Comparison of ENCODE assay signal across 14 mouse cellular contexts in genomic region chr7:123341896-123342295, GRCm38 (mm10). TPM values are rescaled to one million over a fixed set of nuclear protein-coding genes. Genes with fewer than 3 reads are reported as not detected.
DNase-seq lines count a peak whose midpoint lies in the region; ATAC-seq lines count a peak whose summit lies in the region.
"Had no signal": no experiment of that assay in that cellular context is flagged by ENCODE, and none has a peak within 500 bp of the region (broad histone marks: within the 10 kb centered on the region; RNA-seq: fewer than 3 reads in every experiment).

No protein-coding gene starts in this region.

- H3K9ac ChIP-seq in hindbrain, embryonic 16.5 days (ENCODE audit: low read depth, low read length), result no peak overlapping the region
- peak overlapping the region; percentile 7; the same call in 1 of the 2 replicates for H3K9ac ChIP-seq in heart, embryonic 11.5 days (ENCODE audit: low read depth, low read length)
- H3K9ac ChIP-seq in stomach, embryonic 14.5 days (replicated peaks; ENCODE audit: low read depth, low read length), result no peak overlapping the region
- H3K9ac ChIP-seq in neural tube, embryonic 15.5 days (replicated peaks), result no peak overlapping the region
- H3K9ac ChIP-seq: liver, embryonic 15.5 days; neural tube, embryonic 12.5 days had no signal

- H3K9me3 ChIP-seq in hindbrain, embryonic 10.5 days, result no peaks in the 10 kb centered on the region
- H3K9me3 ChIP-seq in hindbrain, embryonic 16.5 days (ENCODE audit: control insufficient read depth, low read length), result no peaks in the 10 kb centered on the region
- H3K9me3 ChIP-seq in heart, embryonic 11.5 days (replicated peaks; ENCODE audit: control insufficient read depth, low read length), result no peaks in the 10 kb centered on the region
- H3K9me3 ChIP-seq in stomach, embryonic 14.5 days (ENCODE audit: control insufficient read depth, low read depth, low read length), result no peaks in the 10 kb centered on the region
- no peaks in the 10 kb centered on the region for H3K9me3 ChIP-seq in neural tube, embryonic 15.5 days (replicated peaks)
- H3K9me3 ChIP-seq: liver, embryonic 15.5 days; neural tube, embryonic 12.5 days had no signal

- peaks cover 47% of the 10 kb centered on the region for H3K4me1 ChIP-seq in hindbrain, embryonic 10.5 days (replicated peaks)
- H3K4me1 ChIP-seq in hindbrain, embryonic 16.5 days (ENCODE audit: control insufficient read depth, insufficient read depth, low read depth, low read length), result no peaks in the 10 kb centered on the region; the same call in 1 of the 2 replicates
- H3K4me1 ChIP-seq in heart, embryonic 11.5 days (ENCODE audit: control insufficient read depth, insufficient read depth, low read length), result peaks cover 44% of the 10 kb centered on the region
- H3K4me1 ChIP-seq in stomach, embryonic 14.5 days (ENCODE audit: control insufficient read depth, insufficient read depth, low read length), result peaks cover 15% of the 10 kb centered on the region
- no peaks in the 10 kb centered on the region; the same call in 1 of the 2 replicates for H3K4me1 ChIP-seq in neural tube, embryonic 15.5 days

- no peak overlapping the region for H3K4me2 ChIP-seq in hindbrain, embryonic 16.5 days (ENCODE audit: low read length)
- no peak overlapping the region for H3K4me2 ChIP-seq in heart, embryonic 11.5 days
- no peak overlapping the region for H3K4me2 ChIP-seq in stomach, embryonic 14.5 days (replicated peaks; ENCODE audit: low read depth, low read length)
- no peak overlapping the region for H3K4me2 ChIP-seq in neural tube, embryonic 15.5 days
- H3K4me2 ChIP-seq: liver, embryonic 15.5 days; midbrain, embryonic 11.5 days; neural tube, embryonic 12.5 days had no signal

- DNase-seq in hindbrain, embryonic 10.5 days (ENCODE audit: low spot score), result no peak
- peak; percentile 30 for DNase-seq in lung, postnatal 14 days
- no peak for DNase-seq in lung, adult 18-20 months
- DNase-seq: cerebellum, postnatal 14 days; kidney, adult 11 months; thymus, postnatal 14 days had no signal

- 62% methylated on average over 5 of the region's 5 CpGs for WGBS in hindbrain, embryonic 10.5 days
- WGBS in hindbrain, embryonic 16.5 days, result 63% methylated on average over 5 of the region's 5 CpGs
- WGBS in heart, embryonic 11.5 days (ENCODE audit: insufficient replicate concordance), result 66% methylated on average over 5 of the region's 5 CpGs
- WGBS in stomach, embryonic 14.5 days, result 45% methylated on average over 5 of the region's 5 CpGs
- WGBS in neural tube, embryonic 15.5 days, result 79% methylated on average over 5 of the region's 5 CpGs

- ATAC-seq in hindbrain, embryonic 16.5 days, result no peak
- ATAC-seq in heart, embryonic 11.5 days (replicated peaks; ENCODE audit: insufficient number of reproducible peaks, low FRiP score, low TSS enrichment), result no peak
- no peak for ATAC-seq in stomach, embryonic 14.5 days (ENCODE audit: insufficient number of reproducible peaks, insufficient read depth, low FRiP score, low read depth)
- no peak for ATAC-seq in neural tube, embryonic 15.5 days (ENCODE audit: low FRiP score)
- ATAC-seq in monocyte, adult 5-6 weeks (replicated peaks; ENCODE audit: insufficient number of reproducible peaks, low FRiP score, low TSS enrichment, poor library complexity, severe bottlenecking), result no peak

- H3K4me3 ChIP-seq in hindbrain, embryonic 10.5 days, result no peak overlapping the region
- H3K4me3 ChIP-seq in hindbrain, embryonic 16.5 days (ENCODE audit: low read length), result no peak overlapping the region
- no peak overlapping the region for H3K4me3 ChIP-seq in heart, embryonic 11.5 days (ENCODE audit: low read depth, low read length)
- H3K4me3 ChIP-seq in stomach, embryonic 14.5 days (ENCODE audit: low read depth, low read length), result no peak overlapping the region
- no peak overlapping the region for H3K4me3 ChIP-seq in neural tube, embryonic 15.5 days (replicated peaks)
- H3K4me3 ChIP-seq: liver, embryonic 15.5 days; neural tube, embryonic 12.5 days had no signal

- no peaks in the 10 kb centered on the region for H3K27me3 ChIP-seq in hindbrain, embryonic 10.5 days (ENCODE audit: insufficient read depth, poor library complexity, severe bottlenecking)
- no peaks in the 10 kb centered on the region for H3K27me3 ChIP-seq in hindbrain, embryonic 16.5 days (replicated peaks; ENCODE audit: control insufficient read depth, insufficient read depth, low read length)
- H3K27me3 ChIP-seq in heart, embryonic 11.5 days (ENCODE audit: control insufficient read depth, insufficient read depth, low read length), result no peaks in the 10 kb centered on the region
- H3K27me3 ChIP-seq in stomach, embryonic 14.5 days (ENCODE audit: control insufficient read depth, insufficient read depth, low read length), result no peaks in the 10 kb centered on the region
- H3K27me3 ChIP-seq in neural tube, embryonic 15.5 days (replicated peaks), result no peaks in the 10 kb centered on the region
- H3K27me3 ChIP-seq: liver, embryonic 15.5 days; neural tube, embryonic 12.5 days had no signal

- 0 out of 2 replicates have a peak overlapping the region, but pooled peaks have one; percentile 30 for H3K27ac ChIP-seq in hindbrain, embryonic 10.5 days
- H3K27ac ChIP-seq in hindbrain, embryonic 16.5 days (ENCODE audit: low read depth, low read length), result no peak overlapping the region
- no peak overlapping the region for H3K27ac ChIP-seq in heart, embryonic 11.5 days (ENCODE audit: low read depth, low read length)
- H3K27ac ChIP-seq in stomach, embryonic 14.5 days (ENCODE audit: low read length), result peak overlapping the region; percentile 30; the same call in 1 of the 2 replicates
- H3K27ac ChIP-seq in neural tube, embryonic 15.5 days (replicated peaks), result no peak overlapping the region
- H3K27ac ChIP-seq: liver, embryonic 15.5 days; neural tube, embryonic 12.5 days had no signal

- peaks cover 6% of the 10 kb centered on the region for H3K36me3 ChIP-seq in hindbrain, embryonic 10.5 days
- H3K36me3 ChIP-seq in hindbrain, embryonic 16.5 days (ENCODE audit: control insufficient read depth, insufficient read depth, low read length), result no peaks in the 10 kb centered on the region
- no peaks in the 10 kb centered on the region for H3K36me3 ChIP-seq in heart, embryonic 11.5 days (ENCODE audit: control insufficient read depth, insufficient read depth, low read length)
- H3K36me3 ChIP-seq in stomach, embryonic 14.5 days (ENCODE audit: control insufficient read depth, insufficient read depth, low read length), result no peaks in the 10 kb centered on the region
- no peaks in the 10 kb centered on the region for H3K36me3 ChIP-seq in neural tube, embryonic 15.5 days
- H3K36me3 ChIP-seq: liver, embryonic 15.5 days; neural tube, embryonic 12.5 days had no signal

RNA-seq across cellular contexts. Expression of gene Lcmt1, which starts 27.7 kb away (rescaled TPM):
- 57.9 and 58.0 TPM in 2 replicates for polyA plus RNA-seq in hindbrain, embryonic 10.5 days (2016; fragmentation: Nextera tagmentation; extraction: Ambion mirVana)
- polyA plus RNA-seq in hindbrain, embryonic 16.5 days (2015; fragmentation: Nextera tagmentation; extraction: Ambion mirVana), result 104 and 112 TPM in 2 replicates
- 40.6 and 47.4 TPM in 2 replicates for polyA plus RNA-seq in heart, embryonic 11.5 days (2014; fragmentation: Nextera tagmentation; extraction: Ambion mirVana)
- 49.8 and 51.0 TPM in 2 replicates for polyA plus RNA-seq in stomach, embryonic 14.5 days (2014; fragmentation: Nextera tagmentation; extraction: Ambion mirVana)
- 94.8 and 104 TPM in 2 replicates for polyA plus RNA-seq in neural tube, embryonic 15.5 days (2015; fragmentation: Nextera tagmentation; extraction: Ambion mirVana)
- total RNA-seq in monocyte, adult 5-6 weeks (2017), result 19.3 to 26.6 TPM (median 21.5 TPM) in 3 replicates

RNA-seq across cellular contexts. Expression of gene Arhgap17, which starts 27.8 kb away (rescaled TPM):
- polyA plus RNA-seq in hindbrain, embryonic 10.5 days (2016; fragmentation: Nextera tagmentation; extraction: Ambion mirVana), result 31.4 TPM in 2 replicates
- 8.8 and 11.2 TPM in 2 replicates for polyA plus RNA-seq in hindbrain, embryonic 16.5 days (2015; fragmentation: Nextera tagmentation; extraction: Ambion mirVana)
- 21.1 and 23.0 TPM in 2 replicates for polyA plus RNA-seq in heart, embryonic 11.5 days (2014; fragmentation: Nextera tagmentation; extraction: Ambion mirVana)
- polyA plus RNA-seq in stomach, embryonic 14.5 days (2014; fragmentation: Nextera tagmentation; extraction: Ambion mirVana), result 25.3 and 26.6 TPM in 2 replicates
- polyA plus RNA-seq in neural tube, embryonic 15.5 days (2015; fragmentation: Nextera tagmentation; extraction: Ambion mirVana), result 8.7 and 12.8 TPM in 2 replicates
- total RNA-seq in monocyte, adult 5-6 weeks (2017), result 32.6 to 77.7 TPM (median 39.3 TPM) in 3 replicates

Comparison
In these comparisons a context has a peak if more than half of its experiments do, and no peak if none do; other contexts are left out.
1. H3K27ac ChIP-seq: peak in hindbrain, embryonic 10.5 days (single experiment) and stomach, embryonic 14.5 days (single experiment); none in hindbrain, embryonic 16.5 days (single experiment), heart, embryonic 11.5 days (single experiment) and neural tube, embryonic 15.5 days (single experiment).